Mouse (Mus musculus) myocyte (in vitro differentiated cells): ENCODE measurements around the gene Mamstr.

Experiments used
- MAX ChIP-seq: IDR thresholded peaks from one replicate; pipeline ENCODE4 v1.6.1; 2011; ENCODE audit warnings: low read depth, mild to moderate bottlenecking, control low read depth
- MYOD1 ChIP-seq, 3 experiments: IDR thresholded peaks; one replicate each; pipeline ENCODE4 v1.6.1; 2011; ENCODE audit warnings: control low read depth in 2 of 3, low read depth in 2 of 3, mild to moderate bottlenecking in 2 of 3, moderate library complexity in 1 of 3; ENCODE audit not compliant: insufficient read length in 2 of 3, control insufficient read depth in 1 of 3
- POLR2A ChIP-seq: IDR thresholded peaks from one replicate; pipeline ENCODE4 v1.6.1; 2011; ENCODE audit warnings: low read depth, mild to moderate bottlenecking, control low read depth, moderate library complexity; ENCODE audit not compliant: insufficient read length
- USF1 ChIP-seq: IDR thresholded peaks from one replicate; pipeline ENCODE4 v1.6.1; 2011; ENCODE audit warnings: low read depth, mild to moderate bottlenecking, control low read depth, moderate library complexity

GRCm38 (mm10) chr7:45630064-45630907, 9.5 kb upstream of the Mamstr start:
- TF ChIP-seq MYOD1 (IDR thresholded peaks at IDR 0.05; ENCODE audit: control insufficient read depth in 1 of 3, insufficient read length in 2 of 3, low read depth in 2 of 3) (no peak), POLR2A (no peak), MAX (no peak), USF1 (no peak)
